Comparison of ENCODE assay signal across 9 mouse cellular contexts in genomic region chr11:74876801-74877200, GRCm38 (mm10). TPM values are rescaled to one million over a fixed set of nuclear protein-coding genes. Genes with fewer than 3 reads are reported as not detected.
DNase-seq lines count a peak whose midpoint lies in the region; ATAC-seq and TF ChIP-seq lines count a peak whose summit lies in the region.
"Had no signal": no experiment of that assay in that cellular context is flagged by ENCODE, and none has a peak within 500 bp of the region (broad histone marks: within the 10 kb centered on the region; RNA-seq: fewer than 3 reads in every experiment).

No protein-coding gene starts in this region.

- H3K27ac ChIP-seq in thymus, adult 2 months (ENCODE audit: control insufficient read depth, insufficient read depth, low read length): no peak overlapping the region
- no peak overlapping the region; the same call in 1 of the 2 replicates for H3K27ac ChIP-seq in embryonic facial prominence, embryonic 14.5 days (replicated peaks; ENCODE audit: low read depth, low read length)
- no peak overlapping the region for H3K27ac ChIP-seq in heart, embryonic 10.5 days
- H3K27ac ChIP-seq in kidney, adult 2 months (ENCODE audit: insufficient read depth, low read depth, low read length): no peak overlapping the region
- H3K27ac ChIP-seq in limb, embryonic 10.5 days: no peak overlapping the region; the same call in 1 of the 2 replicates
- H3K27ac ChIP-seq in neural tube, embryonic 11.5 days (ENCODE audit: low read depth, low read length): no peak overlapping the region; the same call in 1 of the 2 replicates

- peak; percentile 90 for ATAC-seq in embryonic facial prominence, embryonic 14.5 days (ENCODE audit: low read depth)
- peak; percentile 69 for ATAC-seq in neural tube, embryonic 11.5 days (ENCODE audit: insufficient read depth, low FRiP score, low TSS enrichment)
- ATAC-seq: Patski had no signal

- peak; percentile 16 for DNase-seq in thymus, postnatal 25 days
- no peak for DNase-seq in thymus, adult 2 months
- DNase-seq in embryonic facial prominence, embryonic 14.5 days (ENCODE audit: low spot score): peak; percentile 87
- DNase-seq in heart, embryonic 10.5 days (ENCODE audit: low spot score): peak; percentile 89
- peak; percentile 51 for DNase-seq in kidney, adult 2 months
- DNase-seq in limb, embryonic 10.5 days (ENCODE audit: low spot score): peak; percentile 62
- peak; percentile 70 for DNase-seq in neural tube, embryonic 11.5 days (ENCODE audit: low spot score)
- DNase-seq in natural killer cell, adult 2 months (ENCODE audit: low spot score in 2 of 2): no peak

- H3K4me1 ChIP-seq in thymus, adult 2 months (replicated peaks; ENCODE audit: control insufficient read depth, insufficient read depth, low read length): no peaks in the 10 kb centered on the region; the same call in 1 of the 2 replicates
- H3K4me1 ChIP-seq in embryonic facial prominence, embryonic 14.5 days (ENCODE audit: control insufficient read depth, insufficient read depth, low read length): peaks cover 11% of the 10 kb centered on the region; the same call in 1 of the 2 replicates
- H3K4me1 ChIP-seq in heart, embryonic 10.5 days: peaks cover 50% of the 10 kb centered on the region
- no peaks in the 10 kb centered on the region; the same call in 1 of the 2 replicates for H3K4me1 ChIP-seq in kidney, adult 2 months (ENCODE audit: control insufficient read depth, insufficient read depth, low read length)
- H3K4me1 ChIP-seq in limb, embryonic 10.5 days: peaks cover 20% of the 10 kb centered on the region
- peaks cover 11% of the 10 kb centered on the region; the same call in 1 of the 2 replicates for H3K4me1 ChIP-seq in neural tube, embryonic 11.5 days (ENCODE audit: control insufficient read depth, insufficient read depth, low read length)

- no peaks in the 10 kb centered on the region for H3K36me3 ChIP-seq in thymus, adult 2 months (ENCODE audit: control insufficient read depth, insufficient read depth, low read length)
- no peaks in the 10 kb centered on the region for H3K36me3 ChIP-seq in embryonic facial prominence, embryonic 14.5 days (ENCODE audit: control insufficient read depth, insufficient read depth, low read length)
- H3K36me3 ChIP-seq in heart, embryonic 10.5 days: no peaks in the 10 kb centered on the region
- H3K36me3 ChIP-seq in kidney, adult 2 months (ENCODE audit: control insufficient read depth, insufficient read depth, low read length): no peaks in the 10 kb centered on the region
- H3K36me3 ChIP-seq in limb, embryonic 10.5 days: no peaks in the 10 kb centered on the region
- H3K36me3 ChIP-seq in neural tube, embryonic 11.5 days (ENCODE audit: control insufficient read depth, insufficient read depth, low read length): no peaks in the 10 kb centered on the region

- TF ChIP-seq POLR2A in thymus, adult 2 months (IDR thresholded peaks at IDR 0.05; ENCODE audit: control insufficient read depth, extremely low read depth, insufficient read depth, low read length, poor library complexity): no peak
- no peak for TF ChIP-seq POLR2A in kidney, adult 2 months (IDR thresholded peaks at IDR 0.05; ENCODE audit: low read depth, low read length)

- H3K9ac ChIP-seq in embryonic facial prominence, embryonic 14.5 days (ENCODE audit: low read depth, low read length): no peak overlapping the region
- H3K9ac ChIP-seq in neural tube, embryonic 11.5 days (ENCODE audit: low read length): no peak overlapping the region

- H3K9me3 ChIP-seq in embryonic facial prominence, embryonic 14.5 days (ENCODE audit: control insufficient read depth, low read length): no peaks in the 10 kb centered on the region
- H3K9me3 ChIP-seq in heart, embryonic 10.5 days: no peaks in the 10 kb centered on the region
- H3K9me3 ChIP-seq in limb, embryonic 10.5 days (replicated peaks): no peaks in the 10 kb centered on the region
- H3K9me3 ChIP-seq in neural tube, embryonic 11.5 days (ENCODE audit: control insufficient read depth, low read length): no peaks in the 10 kb centered on the region

- 53% methylated on average over 9 of the region's 9 CpGs for WGBS in thymus, adult 2 months
- under 1% methylated on average over 9 of the region's 9 CpGs for WGBS in embryonic facial prominence, embryonic 14.5 days
- 8% methylated on average over 9 of the region's 9 CpGs for WGBS in heart, embryonic 10.5 days
- 15% methylated on average over 9 of the region's 9 CpGs for WGBS in kidney, adult 2 months
- WGBS in limb, embryonic 10.5 days: 4% methylated on average over 9 of the region's 9 CpGs
- WGBS in neural tube, embryonic 11.5 days: 1% methylated on average over 9 of the region's 9 CpGs

- no peaks in the 10 kb centered on the region for H3K27me3 ChIP-seq in thymus, adult 2 months (ENCODE audit: control insufficient read depth, insufficient read depth, low read length)
- H3K27me3 ChIP-seq in embryonic facial prominence, embryonic 14.5 days (replicated peaks; ENCODE audit: control insufficient read depth, insufficient read depth, low read length): no peaks in the 10 kb centered on the region
- no peaks in the 10 kb centered on the region for H3K27me3 ChIP-seq in heart, embryonic 10.5 days (ENCODE audit: insufficient read depth, poor library complexity, severe bottlenecking)
- H3K27me3 ChIP-seq in kidney, adult 2 months (replicated peaks; ENCODE audit: control insufficient read depth, insufficient read depth, low read length): no peaks in the 10 kb centered on the region
- no peaks in the 10 kb centered on the region for H3K27me3 ChIP-seq in limb, embryonic 10.5 days (ENCODE audit: low read depth, poor library complexity, severe bottlenecking)
- no peaks in the 10 kb centered on the region for H3K27me3 ChIP-seq in neural tube, embryonic 11.5 days (ENCODE audit: control insufficient read depth, insufficient read depth, low read length)
- H3K27me3 ChIP-seq: Patski had no signal

- no peak overlapping the region for H3K4me3 ChIP-seq in thymus, adult 2 months (ENCODE audit: control insufficient read depth, insufficient read depth, low read length)
- no peak overlapping the region for H3K4me3 ChIP-seq in embryonic facial prominence, embryonic 14.5 days (ENCODE audit: low read depth, low read length)
- H3K4me3 ChIP-seq in heart, embryonic 10.5 days: peak overlapping the region; percentile 31
- H3K4me3 ChIP-seq in kidney, adult 2 months (ENCODE audit: insufficient read depth, low read depth, low read length): no peak overlapping the region
- H3K4me3 ChIP-seq in limb, embryonic 10.5 days: no peak overlapping the region; the same call in 1 of the 2 replicates
- H3K4me3 ChIP-seq in neural tube, embryonic 11.5 days (ENCODE audit: low read depth, low read length): no peak overlapping the region

- TF ChIP-seq CTCF in thymus, adult 2 months (IDR thresholded peaks at IDR 0.05; ENCODE audit: borderline replicate concordance, control insufficient read depth, extremely low read depth, insufficient read depth, low read length, poor library complexity): no peak
- no peak for TF ChIP-seq CTCF in kidney, adult 2 months (conservative IDR thresholded peaks at IDR 0.05; ENCODE audit: insufficient read depth, insufficient read length, low read depth, low read length)

- H3K4me2 ChIP-seq in embryonic facial prominence, embryonic 14.5 days (ENCODE audit: low read depth, low read length): peak overlapping the region; percentile 10; the same call in 1 of the 2 replicates
- peak overlapping the region; percentile 7 for H3K4me2 ChIP-seq in neural tube, embryonic 11.5 days (ENCODE audit: low read depth)

RNA-seq across cellular contexts. Expression of gene Sgsm2, which starts 20.1 kb away (rescaled TPM):
- 13.5 and 14.5 TPM in 2 replicates for polyA plus RNA-seq in thymus, adult 2 months (2012; rRNA removed)
- 4.9 and 6.2 TPM in 2 replicates for polyA plus RNA-seq in embryonic facial prominence, embryonic 14.5 days (2014; fragmentation: Nextera tagmentation; extraction: Ambion mirVana)
- 5.5 and 5.8 TPM in 2 replicates for polyA plus RNA-seq in heart, embryonic 10.5 days (2016; fragmentation: Nextera tagmentation; extraction: Ambion mirVana)
- 27.5 and 31.0 TPM in 2 replicates for polyA plus RNA-seq in kidney, adult 2 months (2012; rRNA removed)
- 3.0 and 4.1 TPM in 2 replicates for polyA plus RNA-seq in limb, embryonic 10.5 days (2016; fragmentation: Nextera tagmentation; extraction: Ambion mirVana)
- 7.9 and 8.1 TPM in 2 replicates for polyA plus RNA-seq in neural tube, embryonic 11.5 days (2014; fragmentation: Nextera tagmentation; extraction: Ambion mirVana)

RNA-seq across cellular contexts. Expression of gene Tsr1, which starts 21.1 kb away (rescaled TPM):
- polyA plus RNA-seq in thymus, adult 2 months (2012; rRNA removed): 15.4 and 17.9 TPM in 2 replicates
- polyA plus RNA-seq in embryonic facial prominence, embryonic 14.5 days (2014; fragmentation: Nextera tagmentation; extraction: Ambion mirVana): 48.1 and 49.5 TPM in 2 replicates
- polyA plus RNA-seq in heart, embryonic 10.5 days (2016; fragmentation: Nextera tagmentation; extraction: Ambion mirVana): 41.0 and 52.7 TPM in 2 replicates
- polyA plus RNA-seq in kidney, adult 2 months (2012; rRNA removed): 6.3 and 6.6 TPM in 2 replicates
- 55.3 and 61.4 TPM in 2 replicates for polyA plus RNA-seq in limb, embryonic 10.5 days (2016; fragmentation: Nextera tagmentation; extraction: Ambion mirVana)
- polyA plus RNA-seq in neural tube, embryonic 11.5 days (2014; fragmentation: Nextera tagmentation; extraction: Ambion mirVana): 49.6 and 50.0 TPM in 2 replicates

RNA-seq across cellular contexts. Expression of gene Mnt, which starts 46.1 kb away (rescaled TPM):
- polyA plus RNA-seq in thymus, adult 2 months (2012; rRNA removed): 39.9 and 48.4 TPM in 2 replicates
- 4.8 and 5.8 TPM in 2 replicates for polyA plus RNA-seq in embryonic facial prominence, embryonic 14.5 days (2014; fragmentation: Nextera tagmentation; extraction: Ambion mirVana)
- 3.2 and 3.8 TPM in 2 replicates for polyA plus RNA-seq in heart, embryonic 10.5 days (2016; fragmentation: Nextera tagmentation; extraction: Ambion mirVana)
- polyA plus RNA-seq in kidney, adult 2 months (2012; rRNA removed): 12.8 and 13.9 TPM in 2 replicates
- polyA plus RNA-seq in limb, embryonic 10.5 days (2016; fragmentation: Nextera tagmentation; extraction: Ambion mirVana): 4.8 and 5.7 TPM in 2 replicates
- polyA plus RNA-seq in neural tube, embryonic 11.5 days (2014; fragmentation: Nextera tagmentation; extraction: Ambion mirVana): 5.2 and 6.9 TPM in 2 replicates

RNA-seq across cellular contexts. Expression of gene Smg6, which starts 48.8 kb away (rescaled TPM):
- 69.4 and 69.7 TPM in 2 replicates for polyA plus RNA-seq in thymus, adult 2 months (2012; rRNA removed)
- polyA plus RNA-seq in embryonic facial prominence, embryonic 14.5 days (2014; fragmentation: Nextera tagmentation; extraction: Ambion mirVana): 12.8 and 13.6 TPM in 2 replicates
- polyA plus RNA-seq in heart, embryonic 10.5 days (2016; fragmentation: Nextera tagmentation; extraction: Ambion mirVana): 11.8 and 14.0 TPM in 2 replicates
- polyA plus RNA-seq in kidney, adult 2 months (2012; rRNA removed): 35.2 and 40.1 TPM in 2 replicates
- polyA plus RNA-seq in limb, embryonic 10.5 days (2016; fragmentation: Nextera tagmentation; extraction: Ambion mirVana): 19.6 and 21.5 TPM in 2 replicates
- polyA plus RNA-seq in neural tube, embryonic 11.5 days (2014; fragmentation: Nextera tagmentation; extraction: Ambion mirVana): 17.1 and 17.4 TPM in 2 replicates

RNA-seq across cellular contexts. Expression of gene Srr, which starts 48.9 kb away (rescaled TPM):
- 6.3 and 7.7 TPM in 2 replicates for polyA plus RNA-seq in thymus, adult 2 months (2012; rRNA removed)
- 30.4 and 36.3 TPM in 2 replicates for polyA plus RNA-seq in embryonic facial prominence, embryonic 14.5 days (2014; fragmentation: Nextera tagmentation; extraction: Ambion mirVana)
- polyA plus RNA-seq in heart, embryonic 10.5 days (2016; fragmentation: Nextera tagmentation; extraction: Ambion mirVana): 16.9 and 17.0 TPM in 2 replicates
- 49.7 and 52.0 TPM in 2 replicates for polyA plus RNA-seq in kidney, adult 2 months (2012; rRNA removed)
- polyA plus RNA-seq in limb, embryonic 10.5 days (2016; fragmentation: Nextera tagmentation; extraction: Ambion mirVana): 13.2 and 17.3 TPM in 2 replicates
- polyA plus RNA-seq in neural tube, embryonic 11.5 days (2014; fragmentation: Nextera tagmentation; extraction: Ambion mirVana): 29.4 and 34.3 TPM in 2 replicates

Comparison
In these comparisons a context has a peak if more than half of its experiments do, and no peak if none do; other contexts are left out.
1. DNase-seq: peak in thymus, postnatal 25 days (single experiment), embryonic facial prominence, embryonic 14.5 days (single experiment), heart, embryonic 10.5 days (single experiment), kidney, adult 2 months (single experiment), limb, embryonic 10.5 days (single experiment) and neural tube, embryonic 11.5 days (single experiment); none in thymus, adult 2 months (single experiment) and natural killer cell, adult 2 months (0 of 2).